Mouse (Mus musculus): ENCODE data around the gene Cort. TPM values are rescaled to one million over a fixed set of nuclear protein-coding genes. Genes with fewer than 3 reads are reported as not detected.
"Not testable (repeated sequence)": the region's sequence is repeated elsewhere in the genome, so short reads cannot be mapped to it uniquely, and the experiment has no call there.

Gene Cort
- not detected in 2 replicates for polyA plus RNA-seq (2012; rRNA removed)

DNA sequence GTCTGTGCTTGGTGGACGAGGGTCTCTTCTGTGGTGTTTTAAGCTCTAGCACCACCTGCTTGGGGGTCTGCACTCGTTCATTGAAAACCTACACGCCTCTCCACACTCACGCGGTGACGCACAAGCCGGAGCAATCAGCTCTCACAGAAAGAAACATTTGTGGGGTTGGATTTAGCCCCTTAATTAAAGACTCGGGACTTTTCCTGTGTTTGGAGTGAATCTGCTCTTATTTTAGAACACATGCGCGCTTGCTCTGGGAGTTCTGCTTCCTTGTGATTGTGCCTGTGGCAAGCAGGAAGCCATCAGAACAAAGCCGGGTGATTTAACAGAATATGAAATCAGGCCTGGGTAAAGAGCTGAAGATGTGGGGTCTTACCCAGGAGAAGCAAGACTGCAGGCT lies at the start of gene Cort:
Gene Cort (minus strand): TSS at position 101 of the 400 bp plus-strand sequence.
- no peak within 1 kb of the TSS for H3K4me3 ChIP-seq (ENCODE audit: insufficient read depth, low read depth, low read length)
- H3K4me1 ChIP-seq (ENCODE audit: control insufficient read depth, insufficient read depth, low read length), result no peaks in the 10 kb centered on the region
- no peak for TF ChIP-seq CTCF (conservative IDR thresholded peaks at IDR 0.05; ENCODE audit: insufficient read depth, insufficient read length, low read depth, low read length)
- 73% methylated on average over 11 of the region's 11 CpGs for WGBS
- H3K36me3 ChIP-seq (ENCODE audit: control insufficient read depth, insufficient read depth, low read length), result no peaks in the 10 kb centered on the region
- H3K27ac ChIP-seq (ENCODE audit: insufficient read depth, low read depth, low read length), result no peak within 1 kb of the TSS
- no peak for DNase-seq
- H3K27me3 ChIP-seq (replicated peaks; ENCODE audit: control insufficient read depth, insufficient read depth, low read length), result no peaks in the 10 kb centered on the region

DNA sequence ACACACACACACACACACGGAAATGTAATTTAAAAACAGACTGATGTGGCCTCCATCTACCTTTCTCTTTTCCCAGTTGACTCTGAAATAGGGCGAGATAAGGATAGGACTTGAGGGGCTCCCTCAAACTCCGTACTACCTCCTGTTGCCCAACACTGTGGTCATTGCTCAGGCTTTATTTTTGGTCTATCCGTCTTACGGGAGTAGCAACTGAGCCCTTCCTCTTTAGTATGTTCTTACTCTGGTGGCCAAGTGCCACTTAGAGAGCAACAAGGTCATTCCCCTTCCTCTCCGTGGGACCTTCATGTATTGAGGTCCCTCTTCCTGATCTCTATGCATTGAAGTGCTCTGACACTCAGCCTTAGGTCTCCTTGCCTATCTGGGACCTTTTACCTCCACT lies 47.1 kb upstream of the Cort start:
- Histone ChIP-seq H3K4me3 (ENCODE audit: insufficient read depth, low read depth, low read length) (no peak overlapping the region), H3K36me3 (ENCODE audit: control insufficient read depth, insufficient read depth, low read length) (no peaks in the 10 kb centered on the region), H3K27me3 (replicated peaks; ENCODE audit: control insufficient read depth, insufficient read depth, low read length) (no peaks in the 10 kb centered on the region), H3K4me1 (ENCODE audit: control insufficient read depth, insufficient read depth, low read length) (peaks cover 6% of the 10 kb centered on the region), H3K27ac (ENCODE audit: insufficient read depth, low read depth, low read length) (no peak overlapping the region)
- no peak for DNase-seq
- WGBS, result 84% methylated on average over 6 of the region's 6 CpGs
- TF ChIP-seq CTCF (conservative IDR thresholded peaks at IDR 0.05; ENCODE audit: insufficient read depth, insufficient read length, low read depth, low read length) (no peak), POLR2A (IDR thresholded peaks at IDR 0.05; ENCODE audit: low read depth, low read length) (no peak)

GRCm38 (mm10) chr4:149172666-149173065 lies 46.1 kb upstream of the Cort start:
- no peak for DNase-seq
- Histone ChIP-seq H3K4me3 (ENCODE audit: insufficient read depth, low read depth, low read length) (no peak overlapping the region), H3K36me3 (ENCODE audit: control insufficient read depth, insufficient read depth, low read length) (no peaks in the 10 kb centered on the region), H3K27ac (ENCODE audit: insufficient read depth, low read depth, low read length) (no peak overlapping the region), H3K27me3 (replicated peaks; ENCODE audit: control insufficient read depth, insufficient read depth, low read length) (no peaks in the 10 kb centered on the region), H3K4me1 (ENCODE audit: control insufficient read depth, insufficient read depth, low read length) (peaks cover 5% of the 10 kb centered on the region)
- 61% methylated on average over 2 of the region's 2 CpGs for WGBS
- TF ChIP-seq POLR2A (IDR thresholded peaks at IDR 0.05; ENCODE audit: low read depth, low read length) (no peak), CTCF (conservative IDR thresholded peaks at IDR 0.05; ENCODE audit: insufficient read depth, insufficient read length, low read depth, low read length) (no peak)

- no peak for DNase-seq
- no peaks in the 10 kb centered on the region for H3K36me3 ChIP-seq (ENCODE audit: control insufficient read depth, insufficient read depth, low read length)
- H3K27me3 ChIP-seq (replicated peaks; ENCODE audit: control insufficient read depth, insufficient read depth, low read length), result no peaks in the 10 kb centered on the region
- 94% methylated on average over 5 of the region's 5 CpGs for whole genome bisulfite sequencing
- no peak overlapping the region for H3K4me3 ChIP-seq (ENCODE audit: insufficient read depth, low read depth, low read length)
- H3K4me1 ChIP-seq (ENCODE audit: control insufficient read depth, insufficient read depth, low read length), result peaks cover 3% of the 10 kb centered on the region
- TF ChIP-seq POLR2A (IDR thresholded peaks at IDR 0.05; ENCODE audit: low read depth, low read length) (no peak), CTCF (conservative IDR thresholded peaks at IDR 0.05; ENCODE audit: insufficient read depth, insufficient read length, low read depth, low read length) (no peak)
- no peak overlapping the region for H3K27ac ChIP-seq (ENCODE audit: insufficient read depth, low read depth, low read length)
Measured at GRCm38 (mm10) chr4:149172083-149172482, 45.5 kb upstream of the Cort start.

- H3K27me3 ChIP-seq (replicated peaks; ENCODE audit: control insufficient read depth, insufficient read depth, low read length), result no peaks in the 10 kb centered on the region
- H3K27ac ChIP-seq (ENCODE audit: insufficient read depth, low read depth, low read length), result no peak overlapping the region
- H3K4me3 ChIP-seq (ENCODE audit: insufficient read depth, low read depth, low read length), result no peak overlapping the region
- DNase-seq, result no peak
- peaks cover 3% of the 10 kb centered on the region for H3K4me1 ChIP-seq (ENCODE audit: control insufficient read depth, insufficient read depth, low read length)
- no peak for TF ChIP-seq CTCF (conservative IDR thresholded peaks at IDR 0.05; ENCODE audit: insufficient read depth, insufficient read length, low read depth, low read length)
- TF ChIP-seq POLR2A (IDR thresholded peaks at IDR 0.05; ENCODE audit: low read depth, low read length), result no peak
- WGBS, result 55% methylated on average over 5 of the region's 5 CpGs
- no peaks in the 10 kb centered on the region for H3K36me3 ChIP-seq (ENCODE audit: control insufficient read depth, insufficient read depth, low read length)
Measured at GRCm38 (mm10) chr4:149171581-149171981, 45.0 kb upstream of the Cort start.

GRCm38 (mm10) chr4:149170394-149170931 lies 43.9 kb upstream of the Cort start:
- peak overlapping the region; percentile 47 for H3K27ac ChIP-seq (ENCODE audit: insufficient read depth, low read depth, low read length)
- DNase-seq, result peak; percentile 86
- TF ChIP-seq POLR2A (IDR thresholded peaks at IDR 0.05; ENCODE audit: low read depth, low read length) (no peak), CTCF (conservative IDR thresholded peaks at IDR 0.05; ENCODE audit: insufficient read depth, insufficient read length, low read depth, low read length) (no peak)
- H3K4me1 ChIP-seq (ENCODE audit: control insufficient read depth, insufficient read depth, low read length), result peaks cover 6% of the 10 kb centered on the region
- H3K4me3 ChIP-seq (ENCODE audit: insufficient read depth, low read depth, low read length), result no peak overlapping the region
- no peaks in the 10 kb centered on the region for H3K36me3 ChIP-seq (ENCODE audit: control insufficient read depth, insufficient read depth, low read length)
- H3K27me3 ChIP-seq (replicated peaks; ENCODE audit: control insufficient read depth, insufficient read depth, low read length), result no peaks in the 10 kb centered on the region
- WGBS, result 27% methylated on average over 7 of the region's 7 CpGs

- DNase-seq; H3K4me3 ChIP-seq (ENCODE audit: insufficient read depth, low read depth, low read length); H3K36me3 ChIP-seq (ENCODE audit: control insufficient read depth, insufficient read depth, low read length); H3K4me1 ChIP-seq (ENCODE audit: control insufficient read depth, insufficient read depth, low read length); H3K27me3 ChIP-seq (replicated peaks; ENCODE audit: control insufficient read depth, insufficient read depth, low read length): not testable (repeated sequence)
- H3K27ac ChIP-seq (ENCODE audit: insufficient read depth, low read depth, low read length), result peak overlapping the region; percentile 47
- 66% methylated on average over 7 of the region's 8 CpGs for WGBS
Measured at GRCm38 (mm10) chr4:149169926-149170325, 43.4 kb upstream of the Cort start.

DNA sequence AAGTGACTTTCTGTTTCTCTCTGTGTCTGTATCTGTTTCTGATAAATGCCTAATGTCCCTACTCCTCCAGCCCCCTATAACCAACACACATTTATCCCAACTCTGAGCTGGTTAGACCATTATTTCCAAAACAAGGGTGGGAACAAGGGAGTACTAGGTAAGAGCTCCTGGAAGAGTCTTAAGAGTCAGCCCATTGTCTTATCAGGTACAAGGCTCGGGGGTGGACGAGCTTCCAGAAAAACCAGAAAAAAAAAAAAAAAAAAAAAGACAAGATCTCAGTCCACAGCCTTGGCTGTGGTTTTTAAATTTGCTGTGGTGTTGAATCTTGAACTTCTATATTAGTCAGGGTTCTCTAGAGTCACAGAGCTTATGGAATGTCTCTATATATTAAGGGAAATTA lies 41.5 kb upstream of the Cort start:
- no peaks in the 10 kb centered on the region for H3K27me3 ChIP-seq (replicated peaks; ENCODE audit: control insufficient read depth, insufficient read depth, low read length)
- peaks cover 6% of the 10 kb centered on the region for H3K4me1 ChIP-seq (ENCODE audit: control insufficient read depth, insufficient read depth, low read length)
- no peaks in the 10 kb centered on the region for H3K36me3 ChIP-seq (ENCODE audit: control insufficient read depth, insufficient read depth, low read length)
- 93% methylated on average over 2 of the region's 2 CpGs for WGBS
- no peak overlapping the region for H3K27ac ChIP-seq (ENCODE audit: insufficient read depth, low read depth, low read length)
- TF ChIP-seq POLR2A (IDR thresholded peaks at IDR 0.05; ENCODE audit: low read depth, low read length), result no peak
- no peak for TF ChIP-seq CTCF (conservative IDR thresholded peaks at IDR 0.05; ENCODE audit: insufficient read depth, insufficient read length, low read depth, low read length)
- H3K4me3 ChIP-seq (ENCODE audit: insufficient read depth, low read depth, low read length), result no peak overlapping the region
- no peak for DNase-seq

Data from kidney, adult 2 months (tissue).